Mouse (Mus musculus) heart, embryonic 14.5 days (tissue): ENCODE measurements at regions not wholly inside any gene's neighbourhood (a gene's known extent, or its start where the extent isn't known, plus 50 kb on each side); places are given as distances from the start of the nearest gene placed in this dataset.
A peak's percentile ranks its signal among the peaks of the same experiment; 100 is the strongest.

Experiments
- ATAC-seq: fragments of 200-750 bp; cut with Nextera tagmentation; 2 replicates; pipeline ENCODE4 v1.8.0; 2017; ENCODE audit warnings: low read depth, moderate TSS enrichment; ENCODE audit not compliant: insufficient number of reproducible peaks, insufficient read depth, low FRiP score
- H3K27ac ChIP-seq, 2 experiments: fragments of 200-500 bp in 1 of 2; fragments of 300-500 bp in 1 of 2; sonication (generic) in 1 of 2; replicated peaks in 1 of 2; 2 replicates each; pipeline ENCODE4 v1.5.1; 2012 to 2014; ENCODE audit warnings: low read depth in 2 of 2, low read length in 2 of 2, control low read depth in 1 of 2, mild to moderate bottlenecking in 1 of 2, mixed read lengths in 1 of 2; ENCODE audit not compliant: control insufficient read depth in 1 of 2, insufficient read depth in 1 of 2
- H3K27me3 ChIP-seq: fragments of 300-500 bp; sonication (generic); 2 replicates; pipeline ENCODE4 v1.6.1; 2014; ENCODE audit warnings: mild to moderate bottlenecking, low read length, control low read depth; ENCODE audit not compliant: control insufficient read depth, insufficient read depth
- H3K36me3 ChIP-seq: fragments of 300-500 bp; sonication (generic); 2 replicates; pipeline ENCODE4 v1.6.1; 2014; ENCODE audit warnings: mild to moderate bottlenecking, control low read depth, low read length, mixed read lengths; ENCODE audit not compliant: control insufficient read depth, insufficient read depth
- H3K4me1 ChIP-seq, 2 experiments: fragments of 200-500 bp in 1 of 2; fragments of 300-500 bp in 1 of 2; sonication (generic) in 1 of 2; 2 replicates each; pipeline ENCODE4 v1.6.1; 2012 to 2014; ENCODE audit warnings: low read length in 2 of 2, control low read depth in 1 of 2, mixed read lengths in 1 of 2; ENCODE audit not compliant: control insufficient read depth in 2 of 2, insufficient read depth in 2 of 2
- H3K4me2 ChIP-seq: fragments of 300-500 bp; sonication (generic); 2 replicates; pipeline ENCODE4 v1.6.1; 2014; ENCODE audit warnings: mild to moderate bottlenecking, low read length
- H3K4me3 ChIP-seq, 2 experiments: fragments of 200-500 bp in 1 of 2; fragments of 300-500 bp in 1 of 2; sonication (generic) in 1 of 2; 2 replicates each; pipeline ENCODE4 v1.5.1; 2012 to 2014; ENCODE audit warnings: low read length in 2 of 2, mild to moderate bottlenecking in 2 of 2, control low read depth in 1 of 2, low read depth in 1 of 2, moderate library complexity in 1 of 2; ENCODE audit not compliant: control insufficient read depth in 1 of 2, insufficient read depth in 1 of 2
- H3K9ac ChIP-seq: fragments of 300-500 bp; sonication (generic); 2 replicates; pipeline ENCODE4 v1.6.1; 2014; ENCODE audit warnings: mild to moderate bottlenecking, low read length
- H3K9me3 ChIP-seq: fragments of 300-500 bp; sonication (generic); 2 replicates; pipeline ENCODE4 v1.6.1; 2016; ENCODE audit warnings: low read length, control low read depth; ENCODE audit not compliant: control insufficient read depth
- WGBS: fragments of 180-500 bp; shearing (Covaris S2); extraction: QIAGEN DNeasy Blood & Tissue Kit; methylation state at CpG from one replicate; pipeline ENCODE4 v1.1.7; 2014; 5-methylcytosine and 5-hydroxymethylcytosine counted together

GRCm38 (mm10) chr6:64797600-64797999 is 68.7 kb downstream of the Atoh1 start:
- Histone ChIP-seq H3K9ac (no peak overlapping the region), H3K27ac (no peak overlapping the region), H3K27me3 (no peaks in the 10 kb centered on the region), H3K4me1 (no peaks in the 10 kb centered on the region), H3K4me3 (no peak overlapping the region), H3K36me3 (no peaks in the 10 kb centered on the region), H3K4me2 (no peak overlapping the region), H3K9me3 (no peaks in the 10 kb centered on the region)
- no peak for ATAC-seq
- WGBS = 52% methylated on average over 3 of the region's 3 CpGs

GRCm38 (mm10) chr6:64798804-64799203 is 69.9 kb downstream of the Atoh1 start:
- H3K4me1 ChIP-seq = no peaks in the 10 kb centered on the region
- WGBS = 56% methylated on average over 5 of the region's 5 CpGs

GRCm38 (mm10) chr6:64799306-64800001 is 70.5 kb downstream of the Atoh1 start:
- Histone ChIP-seq H3K27me3 (no peaks in the 10 kb centered on the region), H3K4me2 (peak overlapping the region; percentile 82), H3K27ac (no peak overlapping the region), H3K36me3 (no peaks in the 10 kb centered on the region), H3K9ac (peak overlapping the region; percentile 59; the same call in 1 of the 2 replicates), H3K9me3 (no peaks in the 10 kb centered on the region), H3K4me1 (no peaks in the 10 kb centered on the region), H3K4me3 (peak overlapping the region; percentile 44 to 48)
- 7% methylated on average over 22 of the region's 22 CpGs for WGBS
- no peak for ATAC-seq

More at GRCm38 (mm10) chr6:64798804-64799203, 69.9 kb downstream of the Atoh1 start:
- no peaks in the 10 kb centered on the region for H3K27me3 ChIP-seq
- H3K9ac ChIP-seq = 0 out of 2 replicates have a peak overlapping the region, but pooled peaks have one; percentile 59
- ATAC-seq = no peak
- peak overlapping the region; percentile 82 for H3K4me2 ChIP-seq
- no peaks in the 10 kb centered on the region for H3K9me3 ChIP-seq
- H3K36me3 ChIP-seq = no peaks in the 10 kb centered on the region
- H3K4me3 ChIP-seq = peak overlapping the region in 1 of 2 experiments; percentile 44; a peak in 2 of 4 replicates
- no peak overlapping the region for H3K27ac ChIP-seq

- no peak overlapping the region for H3K27ac ChIP-seq
- no peaks in the 10 kb centered on the region for H3K36me3 ChIP-seq
- no peak overlapping the region for H3K9ac ChIP-seq
- H3K4me3 ChIP-seq = no peak overlapping the region
- H3K4me2 ChIP-seq = no peak overlapping the region
- no peaks in the 10 kb centered on the region for H3K27me3 ChIP-seq
- no peaks in the 10 kb centered on the region for H3K4me1 ChIP-seq
- no peak for ATAC-seq
- WGBS = 37% methylated on average over 3 of the region's 3 CpGs
- H3K9me3 ChIP-seq = no peaks in the 10 kb centered on the region
Observed at GRCm38 (mm10) chr6:64800965-64801364, 72.0 kb downstream of the Atoh1 start.

- WGBS = 77% methylated on average over 1 of the region's 1 CpGs
- no peak overlapping the region for H3K9ac ChIP-seq
- no peaks in the 10 kb centered on the region for H3K36me3 ChIP-seq
- H3K27ac ChIP-seq = no peak overlapping the region
- no peak overlapping the region for H3K4me3 ChIP-seq
- H3K4me2 ChIP-seq = no peak overlapping the region
- no peak for ATAC-seq
- no peaks in the 10 kb centered on the region for H3K27me3 ChIP-seq
- no peaks in the 10 kb centered on the region for H3K9me3 ChIP-seq
- no peaks in the 10 kb centered on the region for H3K4me1 ChIP-seq
Observed at GRCm38 (mm10) chr6:64815115-64815514, 86.2 kb downstream of the Atoh1 start.

- Histone ChIP-seq H3K9me3 (no peaks in the 10 kb centered on the region), H3K9ac (no peak overlapping the region), H3K27me3 (no peaks in the 10 kb centered on the region), H3K4me1 (no peaks in the 10 kb centered on the region), H3K4me2 (no peak overlapping the region), H3K36me3 (no peaks in the 10 kb centered on the region), H3K27ac (no peak overlapping the region), H3K4me3 (no peak overlapping the region)
- no peak for ATAC-seq
- WGBS = 68% methylated on average over 4 of the region's 4 CpGs
Observed at GRCm38 (mm10) chr6:64849097-64849648, 120.2 kb downstream of the Atoh1 start.

GRCm38 (mm10) chr6:64862901-64863300 is 134.0 kb downstream of the Atoh1 start:
- Histone ChIP-seq H3K4me2 (no peak overlapping the region), H3K27me3 (no peaks in the 10 kb centered on the region), H3K27ac (no peak overlapping the region), H3K9ac (no peak overlapping the region), H3K4me1 (no peaks in the 10 kb centered on the region), H3K36me3 (no peaks in the 10 kb centered on the region), H3K9me3 (no peaks in the 10 kb centered on the region), H3K4me3 (no peak overlapping the region)
- ATAC-seq = no peak
- WGBS = 70% methylated on average over 4 of the region's 4 CpGs
